Mouse (Mus musculus) stomach, embryonic 14.5 days (tissue): ENCODE data around the gene Ccser1. TPM values are rescaled to one million over a fixed set of nuclear protein-coding genes. Genes with fewer than 3 reads are reported as not detected.
"Not testable (repeated sequence)": the region's sequence is repeated elsewhere in the genome, so short reads cannot be mapped to it uniquely, and the experiment has no call there.

Experiments used
- ATAC-seq: fragments of 200-750 bp; cut with Nextera tagmentation; 2 replicates; pipeline ENCODE4 v1.8.0; 2017; ENCODE audit warnings: low read depth, moderate TSS enrichment; ENCODE audit not compliant: insufficient number of reproducible peaks, insufficient read depth, low FRiP score
- H3K27ac ChIP-seq: fragments of 300-500 bp; sonication (generic); 2 replicates; pipeline ENCODE4 v1.5.1; 2014; ENCODE audit warnings: mild to moderate bottlenecking, low read length, moderate library complexity, mixed read lengths
- H3K27me3 ChIP-seq: fragments of 300-500 bp; sonication (generic); 2 replicates; pipeline ENCODE4 v1.6.1; 2014; ENCODE audit warnings: low read length, control low read depth, mixed read lengths; ENCODE audit not compliant: control insufficient read depth, insufficient read depth
- H3K36me3 ChIP-seq: fragments of 300-500 bp; sonication (generic); 2 replicates; pipeline ENCODE4 v1.6.1; 2014; ENCODE audit warnings: mild to moderate bottlenecking, control low read depth, low read length, moderate library complexity, mixed read lengths; ENCODE audit not compliant: control insufficient read depth, insufficient read depth
- H3K4me1 ChIP-seq: fragments of 300-500 bp; sonication (generic); 2 replicates; pipeline ENCODE4 v1.6.1; 2014; ENCODE audit warnings: low read length, control low read depth, mixed read lengths; ENCODE audit not compliant: control insufficient read depth, insufficient read depth
- H3K4me2 ChIP-seq: fragments of 300-500 bp; sonication (generic); replicated peaks from 2 replicates; pipeline ENCODE4 v1.6.1; 2014; ENCODE audit warnings: low read depth, low read length, control low read depth
- H3K4me3 ChIP-seq: fragments of 300-500 bp; sonication (generic); 2 replicates; pipeline ENCODE4 v1.5.1; 2014; ENCODE audit warnings: low read depth, low read length, control low read depth
- H3K9ac ChIP-seq: fragments of 300-500 bp; sonication (generic); replicated peaks from 2 replicates; pipeline ENCODE4 v1.6.1; 2014; ENCODE audit warnings: low read depth, mild to moderate bottlenecking, control low read depth, low read length, moderate library complexity, mixed read lengths
- H3K9me3 ChIP-seq: fragments of 300-500 bp; sonication (generic); 2 replicates; pipeline ENCODE4 v1.6.1; 2016; ENCODE audit warnings: low read depth, low read length, control low read depth; ENCODE audit not compliant: control insufficient read depth
- WGBS: fragments of 180-500 bp; shearing (Covaris S2); extraction: QIAGEN DNeasy Blood & Tissue Kit; methylation state at CpG from one replicate; pipeline ENCODE4 v1.1.7; 2014; 5-methylcytosine and 5-hydroxymethylcytosine counted together
- polyA plus RNA-seq: library from polyadenylated mRNA; unstranded; fragments of >200 nt; fragmentation: Nextera tagmentation; extraction: Ambion mirVana; gene quantifications from 2 replicates; pipeline ENCODE4 v1.2.1, GENCODE M21; 2014

The Ccser1 gene
- polyA plus RNA-seq, 1 experiment from 2014 or later, result 5.8 TPM

DNA sequence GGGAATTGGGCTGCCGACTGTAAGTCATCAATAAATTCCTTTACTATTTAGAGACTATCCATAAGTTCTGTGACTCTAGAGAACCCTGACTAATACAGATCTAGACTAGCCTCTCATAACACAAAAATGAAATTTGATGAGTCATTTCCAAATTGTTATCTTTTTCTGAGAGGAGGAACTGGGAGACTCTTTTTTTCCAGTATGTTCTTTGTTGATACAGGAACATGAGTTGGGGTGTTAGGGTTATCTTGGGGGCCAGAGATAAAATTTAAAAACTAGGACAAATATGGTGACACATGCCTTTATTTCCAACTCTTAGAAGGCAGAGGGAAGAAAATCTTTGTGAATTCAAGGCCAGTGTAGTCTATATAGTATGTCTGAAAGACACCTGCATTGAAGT, 75.8 kb downstream of the Ccser1 start:
- not testable (repeated sequence) for ATAC-seq, H3K27ac ChIP-seq, H3K9ac ChIP-seq, H3K9me3 ChIP-seq, H3K4me2 ChIP-seq, H3K27me3 ChIP-seq, H3K4me3 ChIP-seq, H3K36me3 ChIP-seq, H3K4me1 ChIP-seq
- no CpG with 5 or more reads among the region's 1 CpGs for WGBS

GRCm38 (mm10) chr6:61258847-61259634, 78.9 kb downstream of the Ccser1 start:
- H3K4me1 ChIP-seq, result peaks cover 4% of the 10 kb centered on the region; the same call in 1 of the 2 replicates
- H3K4me3 ChIP-seq, result no peak overlapping the region
- H3K9ac ChIP-seq, result no peak overlapping the region
- H3K9me3 ChIP-seq, result no peaks in the 10 kb centered on the region
- ATAC-seq, result no peak
- 52% methylated on average over 10 of the region's 10 CpGs for WGBS
- H3K27me3 ChIP-seq, result no peaks in the 10 kb centered on the region
- H3K4me2 ChIP-seq, result no peak overlapping the region
- no peaks in the 10 kb centered on the region for H3K36me3 ChIP-seq
- no peak overlapping the region for H3K27ac ChIP-seq

DNA sequence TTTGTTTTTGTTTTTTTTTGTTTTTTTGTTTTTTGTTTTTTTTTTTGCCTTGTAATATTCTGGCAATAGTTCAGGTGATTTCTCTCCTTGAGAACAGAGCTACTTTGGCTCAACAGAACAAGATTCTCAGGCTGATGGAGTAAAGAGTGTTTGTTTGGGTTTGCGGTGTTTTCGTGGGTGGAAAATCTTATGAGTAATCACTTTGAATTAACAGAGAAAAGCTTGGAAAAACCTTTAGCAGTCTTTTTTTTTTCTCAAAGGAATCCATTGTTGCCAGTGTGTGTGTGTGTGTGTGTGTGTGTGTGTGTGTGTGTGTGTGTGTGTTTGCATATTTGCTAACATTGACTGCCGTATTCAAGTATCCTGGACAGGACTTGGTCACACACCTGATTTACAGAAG, 81.3 kb downstream of the Ccser1 start:
- Histone ChIP-seq H3K9ac (no peak overlapping the region), H3K9me3 (no peaks in the 10 kb centered on the region), H3K27ac (no peak overlapping the region), H3K36me3 (no peaks in the 10 kb centered on the region), H3K27me3 (no peaks in the 10 kb centered on the region), H3K4me3 (no peak overlapping the region), H3K4me1 (peaks cover 4% of the 10 kb centered on the region; the same call in 1 of the 2 replicates), H3K4me2 (no peak overlapping the region)
- 85% methylated on average over 3 of the region's 3 CpGs for WGBS
- ATAC-seq, result no peak

DNA sequence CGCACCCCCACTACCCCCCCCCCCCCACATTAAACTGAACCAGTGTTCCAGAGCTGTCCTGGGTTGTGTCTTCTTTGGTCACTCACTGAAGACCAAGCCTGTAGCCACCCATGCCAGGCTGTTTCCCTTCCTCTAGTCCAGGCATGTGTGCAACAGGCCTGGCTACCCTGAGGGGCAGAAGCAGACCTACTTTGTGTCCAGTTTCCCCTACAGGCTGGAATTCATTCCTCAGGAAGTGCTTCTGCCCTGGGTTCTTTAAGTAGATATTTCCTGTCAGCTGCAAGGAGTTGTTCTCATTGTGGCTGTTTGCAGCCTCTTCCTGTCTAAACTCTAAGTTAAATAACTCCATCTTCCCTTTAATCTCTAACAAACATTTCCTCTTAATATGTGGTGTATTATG, 82.3 kb downstream of the Ccser1 start:
- no peaks in the 10 kb centered on the region for H3K27me3 ChIP-seq
- WGBS, result 29% methylated on average over 1 of the region's 1 CpGs
- H3K4me1 ChIP-seq, result peaks cover 4% of the 10 kb centered on the region; the same call in 1 of the 2 replicates
- ATAC-seq, result no peak
- H3K27ac ChIP-seq, result peak overlapping the region; percentile 52; the same call in 1 of the 2 replicates
- H3K4me3 ChIP-seq, result no peak overlapping the region
- no peak overlapping the region for H3K9ac ChIP-seq
- no peaks in the 10 kb centered on the region for H3K36me3 ChIP-seq
- H3K4me2 ChIP-seq, result no peak overlapping the region
- no peaks in the 10 kb centered on the region for H3K9me3 ChIP-seq

DNA sequence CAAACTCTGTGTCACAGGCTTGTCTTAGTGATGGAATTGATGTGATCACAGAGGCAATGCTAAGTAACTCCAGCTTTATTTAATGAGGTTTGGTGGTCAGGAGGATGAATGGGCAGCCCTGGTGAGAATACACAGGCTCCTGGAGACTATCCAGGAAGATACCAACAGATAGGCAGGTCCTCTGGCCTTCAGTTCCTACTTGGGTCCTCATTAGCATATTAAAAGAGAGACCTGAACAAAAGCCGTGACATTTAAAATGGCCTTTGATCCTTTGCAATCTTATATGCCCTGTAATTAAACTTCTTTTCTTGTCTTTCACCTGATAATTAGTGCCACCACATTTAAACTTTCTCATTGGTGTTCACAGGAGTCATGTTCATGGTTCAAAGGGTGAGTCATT, 83.2 kb downstream of the Ccser1 start:
- ATAC-seq, result no peak
- Histone ChIP-seq H3K4me1 (peaks cover 4% of the 10 kb centered on the region; the same call in 1 of the 2 replicates), H3K27ac (no peak overlapping the region), H3K36me3 (no peaks in the 10 kb centered on the region), H3K27me3 (no peaks in the 10 kb centered on the region), H3K4me3 (no peak overlapping the region), H3K4me2 (no peak overlapping the region), H3K9me3 (no peaks in the 10 kb centered on the region), H3K9ac (no peak overlapping the region)
- WGBS, result 52% methylated on average over 1 of the region's 1 CpGs

DNA sequence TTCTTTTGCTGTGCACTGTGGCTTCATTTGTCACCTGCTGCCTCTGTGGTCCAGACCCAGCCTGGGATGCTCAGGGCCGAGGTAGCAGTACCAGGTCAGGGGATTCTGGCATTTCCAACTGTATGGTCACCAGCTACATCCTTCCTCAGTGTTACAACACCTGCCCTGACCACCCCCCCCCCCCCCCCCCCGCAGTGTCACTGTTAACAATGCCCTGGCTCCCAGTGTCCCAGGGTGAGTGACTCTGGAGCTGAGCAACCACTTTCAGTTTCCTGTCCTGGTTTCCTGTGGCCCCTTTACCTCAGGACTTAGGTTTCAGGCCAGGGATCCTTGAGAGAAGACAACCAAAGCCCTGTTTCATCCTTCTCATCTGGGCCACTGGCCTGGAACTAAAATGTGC, 90.9 kb downstream of the Ccser1 start:
- Histone ChIP-seq H3K9me3 (no peaks in the 10 kb centered on the region), H3K9ac (no peak overlapping the region), H3K4me1 (no peaks in the 10 kb centered on the region), H3K4me3 (no peak overlapping the region), H3K4me2 (no peak overlapping the region), H3K27ac (no peak overlapping the region), H3K36me3 (no peaks in the 10 kb centered on the region), H3K27me3 (no peaks in the 10 kb centered on the region)
- no peak for ATAC-seq
- 57% methylated on average over 1 of the region's 2 CpGs for WGBS

DNA sequence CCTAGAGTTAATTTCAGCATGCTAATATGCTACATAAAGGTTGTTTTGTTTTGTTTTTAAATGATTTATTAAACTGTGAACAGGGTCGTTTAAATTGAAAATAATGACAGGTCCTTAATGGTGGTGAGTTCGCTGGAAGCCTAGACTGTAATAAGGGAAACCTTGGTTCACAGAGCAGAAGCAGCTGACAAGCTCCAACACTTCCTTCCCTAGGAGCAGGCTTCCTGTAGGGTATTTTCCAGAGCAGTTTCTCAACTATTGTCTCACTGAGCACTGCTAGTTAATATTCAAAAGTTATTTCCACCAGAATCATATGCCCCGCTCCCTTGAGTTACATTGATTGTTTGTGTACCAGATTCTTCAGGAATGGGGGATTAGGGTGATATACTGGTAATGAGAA, 93.3 kb downstream of the Ccser1 start:
- 67% methylated on average over 3 of the region's 3 CpGs for WGBS
- H3K9ac ChIP-seq, result no peak overlapping the region
- no peaks in the 10 kb centered on the region for H3K27me3 ChIP-seq
- H3K9me3 ChIP-seq, result no peaks in the 10 kb centered on the region
- ATAC-seq, result no peak
- no peaks in the 10 kb centered on the region for H3K4me1 ChIP-seq
- H3K4me3 ChIP-seq, result no peak overlapping the region
- no peaks in the 10 kb centered on the region for H3K36me3 ChIP-seq
- no peak overlapping the region for H3K4me2 ChIP-seq
- H3K27ac ChIP-seq, result no peak overlapping the region; the same call in 1 of the 2 replicates

DNA sequence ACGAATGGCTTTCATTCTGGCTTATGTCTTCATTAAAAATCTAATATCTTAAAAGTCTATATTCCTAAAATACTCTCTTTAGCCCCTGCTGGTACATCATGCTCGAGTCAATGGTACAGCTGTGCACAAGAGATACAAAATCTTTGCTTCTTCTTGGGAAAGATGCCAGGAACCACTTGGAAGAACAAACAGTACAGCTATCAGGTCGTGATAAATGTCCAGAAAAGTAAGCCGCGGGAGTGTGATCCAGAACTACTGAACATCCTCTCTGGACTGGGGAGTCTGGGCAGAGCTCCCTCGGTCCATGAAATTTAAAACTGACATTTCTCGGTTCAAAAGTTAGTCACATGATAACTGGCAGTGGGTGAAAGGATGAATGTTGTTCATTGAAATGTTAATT, 99.4 kb downstream of the Ccser1 start:
- Histone ChIP-seq H3K4me1 (no peaks in the 10 kb centered on the region), H3K27me3 (no peaks in the 10 kb centered on the region), H3K27ac (no peak overlapping the region), H3K9ac (no peak overlapping the region), H3K4me2 (no peak overlapping the region), H3K9me3 (no peaks in the 10 kb centered on the region), H3K36me3 (no peaks in the 10 kb centered on the region), H3K4me3 (no peak overlapping the region)
- WGBS, result 35% methylated on average over 7 of the region's 7 CpGs
- no peak for ATAC-seq

- no peak overlapping the region for H3K4me2 ChIP-seq
- WGBS, result 68% methylated on average over 3 of the region's 3 CpGs
- H3K4me1 ChIP-seq, result no peaks in the 10 kb centered on the region
- no peaks in the 10 kb centered on the region for H3K36me3 ChIP-seq
- no peak overlapping the region for H3K4me3 ChIP-seq
- H3K9ac ChIP-seq, result no peak overlapping the region
- H3K27me3 ChIP-seq, result no peaks in the 10 kb centered on the region
- H3K9me3 ChIP-seq, result no peaks in the 10 kb centered on the region
- no peak for ATAC-seq
- H3K27ac ChIP-seq, result no peak overlapping the region
These were observed 112.8 kb downstream of the Ccser1 start for GRCm38 (mm10) chr6:61292927-61293326.
